Mouse (Mus musculus): Measurements from ENCODE around the gene Ucn2. TPM values are rescaled to one million over a fixed set of nuclear protein-coding genes. Genes with fewer than 3 reads are reported as not detected.

Gene Ucn2
- not detected in 2 replicates for polyA plus RNA-seq (2012; ENCODE audit: insufficient read depth, insufficient read length, missing spikeins)

DNA sequence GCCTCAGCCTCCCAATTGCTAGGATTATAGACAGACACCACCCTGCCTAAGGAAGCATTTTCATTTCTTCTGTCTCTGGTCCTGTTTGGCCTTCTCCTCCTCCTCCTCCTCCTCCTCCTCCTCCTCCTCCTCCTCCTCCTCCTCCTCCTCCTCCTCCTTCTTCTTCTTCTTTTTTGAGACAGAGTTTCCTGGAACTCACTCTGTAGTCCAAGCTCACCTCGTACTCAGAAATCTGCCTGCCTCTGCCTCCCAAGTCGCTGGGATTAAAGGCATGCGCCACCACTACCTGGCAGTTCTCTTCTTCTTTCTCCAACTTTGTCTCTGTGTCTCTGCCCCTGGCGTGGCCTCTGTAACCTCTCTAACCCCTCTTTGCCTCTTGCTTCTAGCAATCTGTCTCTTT lies at the start of gene Ucn2:
TSS of gene Ucn2 (plus strand) at position 301 of the 400 bp plus-strand sequence.
- TF ChIP-seq POLR2A (IDR thresholded peaks at IDR 0.05; ENCODE audit: borderline replicate concordance, low read depth, low read length) (no peak), CTCF (IDR thresholded peaks at IDR 0.05; ENCODE audit: low read depth, low read length) (no peak)
- no peak within 1 kb of the TSS for H3K4me3 ChIP-seq (ENCODE audit: insufficient read depth, low read length)
- H3K27ac ChIP-seq (ENCODE audit: insufficient read depth, low read depth, low read length) = no peak within 1 kb of the TSS
- peaks cover 30% of the 10 kb centered on the region for H3K4me1 ChIP-seq (ENCODE audit: control insufficient read depth, insufficient read depth, low read length)

DNA sequence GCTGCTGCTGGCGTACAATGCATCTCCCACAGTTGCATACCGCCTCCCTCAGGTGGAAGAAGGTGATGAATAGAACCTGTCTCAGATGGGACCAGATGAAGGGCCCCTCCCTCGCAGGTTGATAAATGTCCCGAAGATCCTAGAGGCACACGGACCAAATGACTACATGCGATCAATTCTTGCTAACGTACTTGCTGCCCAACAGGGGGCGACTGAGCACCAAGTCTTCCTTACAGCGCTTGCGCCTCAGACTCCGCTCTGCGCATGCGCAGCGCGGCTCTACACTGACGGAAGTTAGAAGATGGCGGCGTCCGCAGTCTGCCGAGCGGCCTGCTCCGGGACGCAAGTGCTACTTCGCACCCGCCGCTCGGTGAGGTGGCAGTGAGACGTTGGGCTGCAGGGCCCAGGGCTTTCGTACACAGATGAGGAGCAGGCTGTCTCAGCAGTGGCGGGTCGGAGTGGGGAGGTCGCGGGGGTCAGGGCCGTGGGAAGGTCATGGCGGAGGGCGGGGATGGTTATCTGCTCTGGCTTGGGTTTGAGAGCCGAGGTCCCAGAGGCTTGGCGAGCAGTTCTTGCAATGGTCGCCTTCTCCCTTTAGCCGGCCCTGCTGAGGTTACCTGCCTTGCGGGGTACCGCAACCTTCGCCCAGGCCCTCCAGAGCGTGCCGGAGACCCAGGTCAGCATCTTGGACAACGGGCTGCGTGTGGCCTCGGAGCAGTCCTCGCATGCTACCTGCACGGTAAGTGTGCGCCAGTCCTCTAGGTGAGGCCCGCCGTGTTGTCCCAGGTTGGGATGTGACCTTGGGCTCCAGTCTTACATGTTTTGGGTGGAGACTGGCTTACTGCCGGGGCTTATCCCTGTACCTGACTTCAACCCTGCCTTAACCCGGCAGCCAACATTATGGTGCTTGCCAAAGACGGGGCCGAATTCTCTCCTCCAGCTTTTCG lies 49.1 kb upstream of the Ucn2 start, which contains the start of gene Uqcrc1:
TSS of gene Uqcrc1 (plus strand) at position 216 of the 947 bp plus-strand sequence.
- 0 out of 2 replicates have a peak, but pooled peaks cover 2% of the 10 kb centered on the region for H3K4me1 ChIP-seq (ENCODE audit: control insufficient read depth, insufficient read depth, low read length)
- TF ChIP-seq POLR2A (IDR thresholded peaks at IDR 0.05; ENCODE audit: borderline replicate concordance, low read depth, low read length) = no peak
- peak; percentile 67 for TF ChIP-seq CTCF (IDR thresholded peaks at IDR 0.05; ENCODE audit: low read depth, low read length)
- H3K27ac ChIP-seq (ENCODE audit: insufficient read depth, low read depth, low read length) = peak within 1 kb of the TSS; percentile 56
- peak within 1 kb of the TSS; percentile 93 for H3K4me3 ChIP-seq (ENCODE audit: insufficient read depth, low read length)

DNA sequence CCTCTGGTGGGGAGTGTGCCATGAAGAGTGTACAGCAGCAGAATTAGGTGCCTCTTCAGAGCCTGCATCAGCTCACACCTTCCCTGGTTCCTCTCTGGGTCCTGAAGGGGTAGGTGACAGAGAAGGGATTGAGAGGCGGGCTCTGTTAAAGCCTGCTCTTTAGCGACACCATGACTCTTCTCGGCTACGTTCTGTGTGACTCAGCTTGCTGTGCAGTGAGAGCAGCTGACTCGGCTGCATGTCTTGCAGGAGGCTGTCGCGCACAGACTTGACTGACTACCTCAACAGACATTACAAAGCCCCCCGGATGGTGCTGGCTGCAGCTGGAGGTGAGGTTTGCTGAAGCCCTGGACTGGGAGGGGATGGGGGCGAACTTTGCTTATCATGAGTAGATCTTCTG lies 40.7 kb upstream of the Ucn2 start:
- no peak overlapping the region for H3K4me3 ChIP-seq (ENCODE audit: insufficient read depth, low read length)
- H3K4me1 ChIP-seq (ENCODE audit: control insufficient read depth, insufficient read depth, low read length) = no peaks in the 10 kb centered on the region
- no peak overlapping the region for H3K27ac ChIP-seq (ENCODE audit: insufficient read depth, low read depth, low read length)
- TF ChIP-seq POLR2A (IDR thresholded peaks at IDR 0.05; ENCODE audit: borderline replicate concordance, low read depth, low read length) = no peak
- TF ChIP-seq CTCF (IDR thresholded peaks at IDR 0.05; ENCODE audit: low read depth, low read length) = no peak

DNA sequence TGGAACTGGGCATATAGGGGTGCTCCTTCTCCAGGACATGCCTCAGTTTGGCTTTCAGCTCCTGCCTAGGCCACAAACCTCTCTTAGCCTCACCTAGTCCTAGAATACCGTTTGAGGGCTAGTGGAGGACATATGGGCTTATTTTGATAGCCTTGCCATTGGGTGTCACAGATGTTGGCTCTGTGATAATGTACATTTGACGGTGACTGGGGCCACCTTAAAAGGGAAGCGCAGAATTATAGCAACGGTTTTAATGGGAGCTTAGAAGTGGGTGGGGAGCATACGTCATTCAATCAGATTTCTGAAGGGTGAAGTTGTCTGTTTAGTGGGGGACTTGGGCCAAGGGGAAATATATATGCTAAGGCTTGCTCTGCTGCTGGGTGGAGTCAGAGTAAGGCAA lies 40.2 kb upstream of the Ucn2 start:
- Histone ChIP-seq H3K4me3 (ENCODE audit: insufficient read depth, low read length) (no peak overlapping the region), H3K4me1 (ENCODE audit: control insufficient read depth, insufficient read depth, low read length) (no peaks in the 10 kb centered on the region), H3K27ac (ENCODE audit: insufficient read depth, low read depth, low read length) (no peak overlapping the region)
- TF ChIP-seq POLR2A (IDR thresholded peaks at IDR 0.05; ENCODE audit: borderline replicate concordance, low read depth, low read length) (no peak), CTCF (IDR thresholded peaks at IDR 0.05; ENCODE audit: low read depth, low read length) (no peak)

DNA sequence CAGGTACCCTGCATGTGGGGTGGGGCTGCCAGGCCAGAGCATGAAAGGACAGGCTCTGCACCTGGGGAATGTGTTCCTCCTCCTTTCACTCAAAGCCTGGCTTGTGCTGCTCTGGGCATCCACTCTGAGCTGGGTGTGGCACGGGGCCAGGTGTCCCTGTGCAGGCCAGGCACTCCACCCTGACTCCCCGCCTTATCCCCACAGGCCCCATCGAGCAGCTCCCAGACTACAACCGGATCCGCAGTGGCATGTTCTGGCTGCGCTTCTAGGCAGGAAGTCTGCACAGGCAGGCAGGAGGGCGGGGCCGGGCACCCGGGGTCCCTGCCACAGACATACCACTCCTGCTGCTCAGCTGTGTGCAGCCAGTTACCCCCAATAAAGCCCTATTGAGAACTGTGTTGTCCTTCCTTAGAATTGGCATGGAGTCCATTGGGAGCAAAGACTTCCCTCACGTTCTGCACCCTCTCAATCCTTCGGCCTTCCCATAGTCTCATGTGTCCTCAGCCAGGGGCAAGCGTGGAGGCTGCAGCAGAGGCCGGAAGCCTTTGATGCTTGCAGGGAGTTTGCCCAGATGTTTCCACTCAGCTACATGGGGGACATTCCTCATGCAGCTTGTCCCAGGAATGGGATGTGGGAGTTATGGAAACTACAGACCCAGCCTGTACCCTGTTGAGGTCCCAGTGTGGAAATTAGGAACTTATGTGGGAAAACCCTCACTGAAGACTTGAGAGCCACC lies 36.4 kb upstream of the Ucn2 start:
- Histone ChIP-seq H3K4me3 (ENCODE audit: insufficient read depth, low read length) (no peak overlapping the region), H3K27ac (ENCODE audit: insufficient read depth, low read depth, low read length) (no peak overlapping the region), H3K4me1 (ENCODE audit: control insufficient read depth, insufficient read depth, low read length) (no peaks in the 10 kb centered on the region)
- TF ChIP-seq CTCF (IDR thresholded peaks at IDR 0.05; ENCODE audit: low read depth, low read length) (no peak), POLR2A (IDR thresholded peaks at IDR 0.05; ENCODE audit: borderline replicate concordance, low read depth, low read length) (no peak)

DNA sequence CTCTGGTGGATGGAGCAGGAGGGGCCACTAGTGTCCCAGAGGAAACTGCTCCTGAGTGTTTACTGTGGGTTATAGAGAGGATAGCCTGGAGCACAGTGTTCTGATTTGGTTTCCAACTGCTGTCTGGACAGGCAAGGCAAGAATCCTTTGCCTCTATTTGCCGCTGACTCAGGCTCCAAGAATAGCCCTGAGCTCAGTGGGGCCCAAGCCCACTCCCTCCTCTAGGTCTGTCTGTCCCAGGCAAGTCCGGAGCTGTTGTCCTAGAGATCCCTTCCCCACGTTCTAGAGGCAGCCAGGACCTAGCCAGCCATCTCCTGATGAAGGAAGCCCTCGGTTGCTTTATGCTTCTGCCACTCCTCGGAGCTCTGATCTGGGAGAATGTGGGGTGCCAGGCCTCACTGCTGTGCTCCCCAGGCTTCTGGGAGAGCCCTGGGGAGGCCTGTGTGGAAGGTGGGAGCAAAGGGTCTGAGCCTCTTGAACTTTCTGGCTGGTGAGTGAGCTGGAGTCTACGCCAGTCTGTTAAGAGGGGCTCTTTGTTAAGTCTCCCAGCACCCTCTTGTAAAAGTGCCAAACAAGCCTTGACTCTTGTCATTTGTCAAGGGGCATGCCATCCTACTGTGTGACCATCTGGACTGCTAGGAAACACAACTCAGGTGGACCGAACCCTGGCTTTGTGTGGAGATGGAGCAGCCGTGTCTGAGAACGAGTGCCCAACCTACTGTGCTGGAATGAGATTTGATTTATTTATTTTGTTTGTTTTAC lies 35.7 kb upstream of the Ucn2 start:
- no peak for TF ChIP-seq POLR2A (IDR thresholded peaks at IDR 0.05; ENCODE audit: borderline replicate concordance, low read depth, low read length)
- Histone ChIP-seq H3K27ac (ENCODE audit: insufficient read depth, low read depth, low read length) (no peak overlapping the region), H3K4me3 (ENCODE audit: insufficient read depth, low read length) (no peak overlapping the region), H3K4me1 (ENCODE audit: control insufficient read depth, insufficient read depth, low read length) (no peaks in the 10 kb centered on the region)

DNA sequence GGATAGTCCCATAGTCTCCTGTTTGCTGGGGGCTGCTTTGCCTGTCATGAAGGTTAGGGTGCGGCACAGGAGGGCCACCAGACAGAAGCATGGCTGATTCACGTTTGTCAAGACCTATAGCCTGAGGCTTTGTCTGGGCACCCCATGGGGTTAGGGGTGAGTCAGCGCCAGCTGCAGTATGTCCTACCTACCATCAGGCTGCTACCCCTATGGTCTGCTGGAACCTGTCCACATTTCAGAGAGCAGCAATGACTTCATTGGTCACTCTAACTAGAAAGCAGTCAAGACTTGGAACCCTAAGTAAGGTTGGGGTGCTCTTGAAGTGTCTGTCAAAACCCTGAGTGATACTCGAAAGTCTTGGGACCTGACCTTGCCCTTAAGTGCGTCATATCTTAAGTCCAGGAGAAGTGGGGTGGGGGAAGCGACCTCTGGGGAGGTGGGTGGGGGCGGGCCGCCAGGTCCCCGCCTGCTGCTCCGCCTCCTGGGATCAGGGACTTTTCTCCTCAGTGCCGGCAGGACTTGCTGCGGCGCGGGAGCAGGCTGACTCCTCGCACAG lies 32.7 kb upstream of the Ucn2 start, which contains the start of gene Col7a1:
TSS of gene Col7a1 (plus strand) at position 506 of the 556 bp plus-strand sequence.
- Histone ChIP-seq H3K4me1 (ENCODE audit: control insufficient read depth, insufficient read depth, low read length) (no peaks in the 10 kb centered on the region), H3K27ac (ENCODE audit: insufficient read depth, low read depth, low read length) (no peak within 1 kb of the TSS), H3K4me3 (ENCODE audit: insufficient read depth, low read length) (no peak within 1 kb of the TSS)
- no peak for TF ChIP-seq CTCF (IDR thresholded peaks at IDR 0.05; ENCODE audit: low read depth, low read length)
- no peak for TF ChIP-seq POLR2A (IDR thresholded peaks at IDR 0.05; ENCODE audit: borderline replicate concordance, low read depth, low read length)

DNA sequence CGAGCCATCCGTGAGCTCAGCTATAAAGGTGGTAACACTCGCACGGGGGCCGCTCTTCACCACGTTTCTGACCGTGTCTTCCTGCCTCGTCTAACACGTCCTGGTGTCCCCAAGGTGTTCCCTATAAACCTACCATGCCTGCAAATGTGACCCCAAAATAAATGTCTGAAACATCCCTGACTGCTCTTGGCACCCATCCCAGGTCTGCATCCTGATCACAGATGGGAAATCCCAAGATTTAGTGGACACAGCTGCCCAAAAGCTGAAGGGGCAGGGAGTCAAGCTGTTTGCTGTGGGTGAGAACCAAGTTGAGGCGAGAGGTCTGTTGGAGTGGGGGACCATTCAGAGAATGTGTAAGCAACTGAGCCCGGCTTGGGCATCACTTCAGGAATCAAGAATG lies 30.6 kb upstream of the Ucn2 start:
- Histone ChIP-seq H3K27ac (ENCODE audit: insufficient read depth, low read depth, low read length) (no peak overlapping the region), H3K4me1 (ENCODE audit: control insufficient read depth, insufficient read depth, low read length) (no peaks in the 10 kb centered on the region), H3K4me3 (ENCODE audit: insufficient read depth, low read length) (no peak overlapping the region)
- no peak for TF ChIP-seq CTCF (IDR thresholded peaks at IDR 0.05; ENCODE audit: low read depth, low read length)
- no peak for TF ChIP-seq POLR2A (IDR thresholded peaks at IDR 0.05; ENCODE audit: borderline replicate concordance, low read depth, low read length)

DNA sequence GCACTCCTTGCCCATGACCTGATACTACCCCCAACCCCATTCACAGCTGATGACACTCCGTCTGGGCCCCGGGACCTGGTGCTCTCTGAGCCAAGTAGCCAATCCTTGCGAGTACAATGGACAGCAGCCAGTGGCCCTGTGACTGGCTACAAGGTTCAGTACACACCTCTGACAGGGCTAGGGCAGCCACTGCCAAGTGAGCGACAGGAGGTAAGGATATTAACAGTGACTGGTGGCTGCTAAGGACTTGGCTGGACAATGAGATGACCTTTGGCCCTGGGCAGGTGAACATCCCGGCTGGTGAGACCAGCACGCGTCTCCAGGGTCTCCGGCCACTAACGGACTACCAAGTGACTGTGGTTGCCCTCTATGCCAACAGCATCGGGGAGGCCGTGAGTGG lies 30.0 kb upstream of the Ucn2 start:
- Histone ChIP-seq H3K4me3 (ENCODE audit: insufficient read depth, low read length) (no peak overlapping the region), H3K4me1 (ENCODE audit: control insufficient read depth, insufficient read depth, low read length) (no peaks in the 10 kb centered on the region), H3K27ac (ENCODE audit: insufficient read depth, low read depth, low read length) (no peak overlapping the region)
- TF ChIP-seq CTCF (IDR thresholded peaks at IDR 0.05; ENCODE audit: low read depth, low read length) (no peak), POLR2A (IDR thresholded peaks at IDR 0.05; ENCODE audit: borderline replicate concordance, low read depth, low read length) (no peak)
